11 mouse cellular contexts compared by ENCODE assay signal in the genomic region with DNA sequence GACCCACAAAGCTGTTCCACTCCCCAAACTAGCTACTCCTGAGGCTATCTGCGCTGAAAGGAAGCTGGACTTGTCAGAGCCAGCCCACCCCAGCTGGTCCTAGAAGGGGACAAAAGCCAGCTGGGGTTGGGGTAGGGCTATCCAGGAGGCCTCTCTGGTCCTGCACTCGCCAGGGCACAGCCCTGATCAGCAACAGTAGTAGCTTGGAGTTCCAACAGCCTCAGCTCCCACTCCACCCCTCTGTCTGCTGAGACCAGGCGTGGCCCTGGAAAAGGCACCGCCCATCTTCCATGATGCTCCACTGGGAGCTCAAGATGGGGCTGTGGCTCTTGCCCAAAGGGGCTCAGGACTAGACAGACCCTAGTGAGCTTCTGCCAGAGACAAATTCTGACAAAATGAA. TPM values are rescaled to one million over a fixed set of nuclear protein-coding genes. Genes with fewer than 3 reads are reported as not detected.
DNase-seq lines count a peak whose midpoint lies in the region; ATAC-seq and TF ChIP-seq lines count a peak whose summit lies in the region.
"Had no signal": no experiment of that assay in that cellular context is flagged by ENCODE, and none has a peak within 500 bp of the region (broad histone marks: within the 10 kb centered on the region; RNA-seq: fewer than 3 reads in every experiment).

No protein-coding gene starts in this region.

- H3K36me3 ChIP-seq in midbrain, embryonic 10.5 days: peaks cover 61% of the 10 kb centered on the region
- no peaks in the 10 kb centered on the region for H3K36me3 ChIP-seq in midbrain, embryonic 16.5 days (ENCODE audit: control insufficient read depth, insufficient read depth, low read length)
- peaks cover 3% of the 10 kb centered on the region; the same call in 1 of the 2 replicates for H3K36me3 ChIP-seq in hindbrain, embryonic 15.5 days
- peaks cover 7% of the 10 kb centered on the region for H3K36me3 ChIP-seq in small intestine, adult 2 months (ENCODE audit: control insufficient read depth, insufficient read depth, low read length)

- peak; percentile 46 for DNase-seq in adrenal gland, postnatal 14 days
- DNase-seq in adrenal gland, postnatal 4 days (ENCODE audit: low spot score in 2 of 2): no peak
- DNase-seq in midbrain, embryonic 10.5 days (ENCODE audit: low spot score): no peak
- no peak for DNase-seq in adrenal gland, postnatal 10 days
- no peak for DNase-seq in frontal cortex, postnatal 25 days (ENCODE audit: low spot score in 2 of 2)

- peaks cover 68% of the 10 kb centered on the region for H3K4me1 ChIP-seq in midbrain, embryonic 10.5 days
- H3K4me1 ChIP-seq in midbrain, embryonic 16.5 days (ENCODE audit: control insufficient read depth, insufficient read depth, low read length): peaks cover 41% of the 10 kb centered on the region
- peaks cover 64% of the 10 kb centered on the region for H3K4me1 ChIP-seq in hindbrain, embryonic 15.5 days (replicated peaks)
- peaks cover 24% of the 10 kb centered on the region for H3K4me1 ChIP-seq in small intestine, adult 2 months (ENCODE audit: control insufficient read depth, insufficient read depth, insufficient read length, low read length)

- TF ChIP-seq CTCF in small intestine, adult 2 months (IDR thresholded peaks at IDR 0.05; ENCODE audit: extremely low read depth, insufficient read length, insufficient replicate concordance, low read depth, low read length): no peak

- H3K27ac ChIP-seq in midbrain, embryonic 10.5 days (replicated peaks): peak overlapping the region; percentile 69
- H3K27ac ChIP-seq in midbrain, embryonic 16.5 days (ENCODE audit: low read length): no peak overlapping the region
- no peak overlapping the region for H3K27ac ChIP-seq in hindbrain, embryonic 15.5 days (replicated peaks)
- peak overlapping the region; percentile 7; the same call in 1 of the 2 replicates for H3K27ac ChIP-seq in small intestine, adult 2 months (ENCODE audit: insufficient read depth, low read depth, low read length)

- no peak for ATAC-seq in midbrain, embryonic 16.5 days
- ATAC-seq in hindbrain, embryonic 15.5 days (ENCODE audit: low FRiP score, low read depth): no peak
- ATAC-seq: activated CD4-positive, CD25-positive, alpha-beta regulatory T cell, adult 4 months had no signal

- peaks cover 4% of the 10 kb centered on the region for H3K27me3 ChIP-seq in midbrain, embryonic 10.5 days (ENCODE audit: low read depth, poor library complexity, severe bottlenecking)
- no peaks in the 10 kb centered on the region for H3K27me3 ChIP-seq in midbrain, embryonic 16.5 days (ENCODE audit: control insufficient read depth, insufficient read depth, low read depth, low read length)
- no peaks in the 10 kb centered on the region for H3K27me3 ChIP-seq in hindbrain, embryonic 15.5 days
- H3K27me3 ChIP-seq in small intestine, adult 2 months (ENCODE audit: control insufficient read depth, insufficient read depth, low read length): no peaks in the 10 kb centered on the region

- H3K9me3 ChIP-seq in midbrain, embryonic 10.5 days (replicated peaks): no peaks in the 10 kb centered on the region
- H3K9me3 ChIP-seq in midbrain, embryonic 16.5 days (replicated peaks; ENCODE audit: control insufficient read depth, low read length, poor library complexity, severe bottlenecking): no peaks in the 10 kb centered on the region
- no peaks in the 10 kb centered on the region for H3K9me3 ChIP-seq in hindbrain, embryonic 15.5 days

- 68% methylated on average over 4 of the region's 4 CpGs for WGBS in midbrain, embryonic 10.5 days
- 80% methylated on average over 4 of the region's 4 CpGs for WGBS in midbrain, embryonic 16.5 days
- 69% methylated on average over 4 of the region's 4 CpGs for WGBS in hindbrain, embryonic 15.5 days
- 58% methylated on average over 4 of the region's 4 CpGs for WGBS in small intestine, adult 2 months

- no peak overlapping the region for H3K9ac ChIP-seq in midbrain, embryonic 16.5 days (ENCODE audit: low read depth, low read length)
- H3K9ac ChIP-seq in hindbrain, embryonic 15.5 days: no peak overlapping the region

- no peak for TF ChIP-seq POLR2A in small intestine, adult 2 months (IDR thresholded peaks at IDR 0.05; ENCODE audit: low read depth, low read length)

- H3K4me2 ChIP-seq in midbrain, embryonic 16.5 days (ENCODE audit: low read length): no peak overlapping the region; the same call in 1 of the 2 replicates
- H3K4me2 ChIP-seq in hindbrain, embryonic 15.5 days: peak overlapping the region; percentile 18; the same call in 1 of the 2 replicates

- no peak overlapping the region for H3K4me3 ChIP-seq in midbrain, embryonic 10.5 days
- H3K4me3 ChIP-seq in midbrain, embryonic 16.5 days (ENCODE audit: low read depth, low read length): no peak overlapping the region
- H3K4me3 ChIP-seq in hindbrain, embryonic 15.5 days: no peak overlapping the region
- H3K4me3 ChIP-seq in small intestine, adult 2 months (ENCODE audit: low read depth, low read length): no peak overlapping the region

RNA-seq across cellular contexts. Expression of a gene that starts 4.1 kb away (rescaled TPM):
- total RNA-seq in adrenal gland, postnatal 14 days (2021): 74.9 and 85.9 TPM in 2 replicates
- total RNA-seq in adrenal gland, postnatal 4 days (2021): 10 to 100 TPM; 78.2 to 81.1 TPM
- polyA plus RNA-seq in midbrain, embryonic 10.5 days (2016; fragmentation: Nextera tagmentation; extraction: Ambion mirVana): 197 and 253 TPM in 2 replicates
- polyA plus RNA-seq in midbrain, embryonic 16.5 days (2015; fragmentation: Nextera tagmentation; extraction: Ambion mirVana): 157 and 181 TPM in 2 replicates
- polyA plus RNA-seq in hindbrain, embryonic 15.5 days (2015; fragmentation: Nextera tagmentation; extraction: Ambion mirVana): 171 and 178 TPM in 2 replicates
- polyA plus RNA-seq in small intestine, adult 2 months (2012; rRNA removed): 31.8 and 61.6 TPM in 2 replicates
- 10 to 100 TPM; 76.8 to 85.6 TPM for total RNA-seq in adrenal gland, postnatal 10 days (2021)

RNA-seq across cellular contexts. Expression of a gene that starts 12.8 kb away (rescaled TPM):
- total RNA-seq in adrenal gland, postnatal 14 days (2021): not detected in 2 replicates
- not detected for total RNA-seq in adrenal gland, postnatal 4 days (2021)
- polyA plus RNA-seq in midbrain, embryonic 10.5 days (2016; fragmentation: Nextera tagmentation; extraction: Ambion mirVana): not detected in 2 replicates
- polyA plus RNA-seq in midbrain, embryonic 16.5 days (2015; fragmentation: Nextera tagmentation; extraction: Ambion mirVana): not detected in 2 replicates
- not detected in 2 replicates for polyA plus RNA-seq in hindbrain, embryonic 15.5 days (2015; fragmentation: Nextera tagmentation; extraction: Ambion mirVana)
- 0.42 TPM in 1 of 2 replicates, not detected in the other for polyA plus RNA-seq in small intestine, adult 2 months (2012; rRNA removed)
- total RNA-seq in adrenal gland, postnatal 10 days (2021): not detected
- total RNA-seq: hematopoietic stem cell, adult 5-6 weeks had no signal
- polyA plus RNA-seq: activated CD4-positive, CD25-positive, alpha-beta regulatory T cell, adult 4 months; thymus, postnatal 0 days had no signal

RNA-seq across cellular contexts. Expression of a gene that starts 30.3 kb away (rescaled TPM):
- total RNA-seq in adrenal gland, postnatal 14 days (2021): 22.9 and 23.8 TPM in 2 replicates
- 10 to 100 TPM; 18.2 to 20.8 TPM for total RNA-seq in adrenal gland, postnatal 4 days (2021)
- polyA plus RNA-seq in midbrain, embryonic 10.5 days (2016; fragmentation: Nextera tagmentation; extraction: Ambion mirVana): 25.7 and 27.9 TPM in 2 replicates
- polyA plus RNA-seq in midbrain, embryonic 16.5 days (2015; fragmentation: Nextera tagmentation; extraction: Ambion mirVana): 23.3 and 24.6 TPM in 2 replicates
- polyA plus RNA-seq in hindbrain, embryonic 15.5 days (2015; fragmentation: Nextera tagmentation; extraction: Ambion mirVana): 20.2 and 22.0 TPM in 2 replicates
- 6.2 and 8.6 TPM in 2 replicates for polyA plus RNA-seq in small intestine, adult 2 months (2012; rRNA removed)
- 10 to 100 TPM; 19.0 to 22.4 TPM for total RNA-seq in adrenal gland, postnatal 10 days (2021)

RNA-seq across cellular contexts. Expression of a gene that starts 30.3 kb away (rescaled TPM):
- 74.6 and 75.4 TPM in 2 replicates for total RNA-seq in adrenal gland, postnatal 14 days (2021)
- 10 to 100 TPM; 78.2 to 82.1 TPM for total RNA-seq in adrenal gland, postnatal 4 days (2021)
- 50.5 and 51.9 TPM in 2 replicates for polyA plus RNA-seq in midbrain, embryonic 10.5 days (2016; fragmentation: Nextera tagmentation; extraction: Ambion mirVana)
- polyA plus RNA-seq in midbrain, embryonic 16.5 days (2015; fragmentation: Nextera tagmentation; extraction: Ambion mirVana): 33.7 and 41.0 TPM in 2 replicates
- polyA plus RNA-seq in hindbrain, embryonic 15.5 days (2015; fragmentation: Nextera tagmentation; extraction: Ambion mirVana): 39.0 and 39.7 TPM in 2 replicates
- 116 and 240 TPM in 2 replicates for polyA plus RNA-seq in small intestine, adult 2 months (2012; rRNA removed)
- 10 to 100 TPM; 56.9 to 74.1 TPM for total RNA-seq in adrenal gland, postnatal 10 days (2021)

Comparison
In these comparisons a context has a peak if more than half of its experiments do, and no peak if none do; other contexts are left out.
1. H3K27ac ChIP-seq: peak in midbrain, embryonic 10.5 days (single experiment) and small intestine, adult 2 months (single experiment); none in midbrain, embryonic 16.5 days (single experiment) and hindbrain, embryonic 15.5 days (single experiment).